Mouse (Mus musculus) spleen, adult 10 weeks (tissue): ENCODE results near the gene Slc15a4. TPM values are rescaled to one million over a fixed set of nuclear protein-coding genes. Genes with fewer than 3 reads are reported as not detected.

Experiments
- polyA plus RNA-seq: library from polyadenylated mRNA; stranded (reverse); fragments of 350-450 nt; fragmentation: Illumina TruSeq; extraction: RNeasy Lipid Tissue Mini Kit (QIAGEN cat#74804); gene quantifications from one replicate; pipeline ENCODE4 v1.2.3, GENCODE M21; 2015; ENCODE audit warnings: low replicate concordance; ENCODE audit not compliant: insufficient read depth

Gene Slc15a4
- 72.5 TPM for polyA plus RNA-seq

GRCm38 (mm10) chr5:127632167-127633145 is at the start of gene Slc15a4, which contains the start of gene Glt1d1:
Gene Slc15a4 (minus strand): TSS chr5:127632897.
Gene Glt1d1 (plus strand): TSS chr5:127632262.

Other genes with a start within 250 kb of the Slc15a4 start
- gene Glt1d1, start 635 bp downstream of the Slc15a4 start, polyA plus RNA-seq, result 0.23 TPM